Mouse (Mus musculus) midbrain, embryonic 14.5 days (tissue): ENCODE measurements around the gene Rnf44. TPM values are rescaled to one million over a fixed set of nuclear protein-coding genes. Genes with fewer than 3 reads are reported as not detected.

Experiments
- ATAC-seq: fragments of 200-750 bp; cut with Nextera tagmentation; 2 replicates; pipeline ENCODE4 v1.8.0; 2017; ENCODE audit warnings: moderate number of reproducible peaks, moderate library complexity; ENCODE audit not compliant: low FRiP score, low TSS enrichment
- DNase-seq: peaks from one replicate; pipeline ENCODE4 v3.0.0-alpha.2; 2015
- H3K27ac ChIP-seq: fragments of 300-500 bp; sonication (generic); replicated peaks from 2 replicates; pipeline ENCODE4 v1.5.1; 2014; ENCODE audit warnings: mild to moderate bottlenecking, low read depth, low read length, moderate library complexity
- H3K27me3 ChIP-seq: fragments of 300-500 bp; sonication (generic); 2 replicates; pipeline ENCODE4 v1.6.1; 2014; ENCODE audit warnings: low read length, control low read depth, mixed read lengths; ENCODE audit not compliant: control insufficient read depth, insufficient read depth
- H3K36me3 ChIP-seq: fragments of 300-500 bp; sonication (generic); 2 replicates; pipeline ENCODE4 v1.6.1; 2014; ENCODE audit warnings: low read length, control low read depth; ENCODE audit not compliant: control insufficient read depth, insufficient read depth
- H3K4me1 ChIP-seq: fragments of 300-500 bp; sonication (generic); 2 replicates; pipeline ENCODE4 v1.6.1; 2014; ENCODE audit warnings: mild to moderate bottlenecking, antibody characterized with exemption, low read length, control low read depth; ENCODE audit not compliant: control insufficient read depth, insufficient read depth
- H3K4me2 ChIP-seq: fragments of 300-500 bp; sonication (generic); 2 replicates; pipeline ENCODE4 v1.6.1; 2014; ENCODE audit warnings: mild to moderate bottlenecking, low read length, moderate library complexity
- H3K4me3 ChIP-seq: fragments of 300-500 bp; sonication (generic); replicated peaks from 2 replicates; pipeline ENCODE4 v1.5.1; 2014; ENCODE audit warnings: low read depth, low read length
- H3K9ac ChIP-seq: fragments of 300-500 bp; sonication (generic); replicated peaks from 2 replicates; pipeline ENCODE4 v1.6.1; 2014; ENCODE audit warnings: mild to moderate bottlenecking, low read length, moderate library complexity
- H3K9me3 ChIP-seq: fragments of 300-500 bp; sonication (generic); 2 replicates; pipeline ENCODE4 v1.6.1; 2016; ENCODE audit warnings: low read length, control low read depth, mixed read lengths; ENCODE audit not compliant: control insufficient read depth
- WGBS: fragments of 180-500 bp; shearing (Covaris S2); extraction: QIAGEN DNeasy Blood & Tissue Kit; methylation state at CpG from one replicate; pipeline ENCODE4 v1.1.7; 2014; 5-methylcytosine and 5-hydroxymethylcytosine counted together
- polyA plus RNA-seq: library from polyadenylated mRNA; unstranded; fragments of >200 nt; fragmentation: Nextera tagmentation; extraction: Ambion mirVana; gene quantifications from 2 replicates; pipeline ENCODE4 v1.2.1, GENCODE M21; 2014

Gene Rnf44
- polyA plus RNA-seq, 1 experiment from 2014 or later = 88.1 TPM

DNA sequence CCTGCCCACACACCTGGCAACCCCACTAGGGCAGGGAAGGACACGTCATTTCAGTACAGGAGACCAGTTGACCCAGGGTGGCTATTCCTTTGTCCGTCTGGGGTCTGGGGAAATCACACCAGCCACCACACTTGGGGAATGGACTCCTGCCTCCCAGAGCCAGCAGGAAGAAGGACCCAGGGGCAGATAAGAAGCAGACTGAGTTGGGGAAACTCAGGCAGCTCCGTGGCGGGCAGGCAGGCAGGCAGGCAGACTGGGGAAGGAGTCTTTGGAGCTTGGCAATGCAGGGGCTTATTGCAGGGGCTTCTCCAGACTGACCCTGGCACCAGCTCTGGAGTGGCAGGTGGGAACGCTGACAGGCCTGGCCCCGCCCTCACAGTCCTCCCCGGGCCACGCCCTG lies 12.4 kb downstream of the Rnf44 start:
- DNase-seq = no peak
- Histone ChIP-seq H3K36me3 (peaks cover 68% of the 10 kb centered on the region), H3K27ac (no peak overlapping the region), H3K27me3 (no peaks in the 10 kb centered on the region), H3K9ac (no peak overlapping the region), H3K4me1 (peaks cover 21% of the 10 kb centered on the region), H3K9me3 (no peaks in the 10 kb centered on the region), H3K4me2 (no peak overlapping the region), H3K4me3 (no peak overlapping the region)
- 88% methylated on average over 8 of the region's 8 CpGs for WGBS
- ATAC-seq = no peak

- 82% methylated on average over 17 of the region's 17 CpGs for WGBS
Observed at GRCm38 (mm10) chr13:54680184-54680853, 13.4 kb downstream of the Rnf44 start.

DNA sequence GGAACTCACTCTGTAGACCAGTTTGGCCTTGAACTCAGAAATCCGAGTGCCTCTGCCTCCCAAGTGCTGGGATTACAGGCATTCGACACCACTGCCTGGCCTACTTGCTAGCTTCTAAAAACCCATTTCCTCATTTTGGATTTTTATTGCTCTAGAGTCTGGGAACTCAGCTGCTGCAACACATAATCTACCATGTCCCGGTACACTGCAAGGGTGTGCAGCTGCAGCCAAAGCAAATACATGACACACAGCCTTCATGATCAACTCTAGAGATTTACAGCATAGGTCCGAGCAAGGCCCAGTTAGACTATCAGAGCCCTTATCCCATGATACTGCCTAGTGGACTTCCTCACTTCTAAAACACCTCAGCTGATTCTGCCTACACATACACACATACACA lies 15.4 kb downstream of the Rnf44 start:
- Histone ChIP-seq H3K4me1 (no peaks in the 10 kb centered on the region), H3K27me3 (no peaks in the 10 kb centered on the region), H3K4me3 (no peak overlapping the region), H3K9me3 (no peaks in the 10 kb centered on the region), H3K9ac (no peak overlapping the region), H3K27ac (no peak overlapping the region), H3K36me3 (peaks cover 52% of the 10 kb centered on the region), H3K4me2 (no peak overlapping the region)
- ATAC-seq (no peak), DNase-seq (no peak)
- WGBS = 88% methylated on average over 4 of the region's 4 CpGs

More at GRCm38 (mm10) chr13:54680184-54680853, 13.4 kb downstream of the Rnf44 start:
- Histone ChIP-seq H3K36me3 (peaks cover 68% of the 10 kb centered on the region), H3K27me3 (no peaks in the 10 kb centered on the region), H3K27ac (no peak overlapping the region), H3K4me3 (no peak overlapping the region), H3K4me1 (peaks cover 12% of the 10 kb centered on the region), H3K9me3 (no peaks in the 10 kb centered on the region), H3K9ac (no peak overlapping the region), H3K4me2 (no peak overlapping the region)
- ATAC-seq (no peak), DNase-seq (no peak)

- Histone ChIP-seq H3K27ac (no peak overlapping the region), H3K9me3 (no peaks in the 10 kb centered on the region), H3K27me3 (no peaks in the 10 kb centered on the region), H3K4me3 (no peak overlapping the region), H3K9ac (no peak overlapping the region), H3K4me1 (no peaks in the 10 kb centered on the region), H3K36me3 (peaks cover 30% of the 10 kb centered on the region), H3K4me2 (no peak overlapping the region)
- WGBS = 68% methylated on average over 11 of the region's 11 CpGs
- ATAC-seq (no peak), DNase-seq (no peak)
Observed at GRCm38 (mm10) chr13:54675895-54676590, 17.7 kb downstream of the Rnf44 start.

DNA sequence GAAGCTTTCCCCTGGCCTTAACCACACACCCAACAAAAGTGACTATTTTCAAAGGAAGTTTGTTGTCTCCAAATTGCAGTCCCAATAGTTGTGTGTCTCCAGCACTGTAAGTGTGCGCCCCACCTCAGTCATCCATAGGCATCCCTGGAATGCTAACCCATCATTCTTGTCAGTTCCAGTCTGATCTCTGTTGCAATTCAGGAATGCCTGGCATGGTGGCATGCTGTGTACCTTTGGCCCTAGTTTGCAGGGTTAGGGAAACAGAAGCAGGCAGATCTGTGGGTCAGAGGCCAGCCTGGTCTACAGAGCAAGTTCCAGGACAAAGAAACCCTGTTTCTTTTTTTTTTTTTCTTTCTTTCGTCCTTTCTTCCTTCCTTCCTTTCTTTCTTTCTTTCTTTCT lies 23.2 kb downstream of the Rnf44 start:
- H3K27ac ChIP-seq = no peak overlapping the region
- no peaks in the 10 kb centered on the region for H3K4me1 ChIP-seq
- H3K4me3 ChIP-seq = no peak overlapping the region
- WGBS = 91% methylated on average over 2 of the region's 2 CpGs
- ATAC-seq (no peak), DNase-seq (no peak)
- H3K27me3 ChIP-seq = no peaks in the 10 kb centered on the region
- no peak overlapping the region for H3K4me2 ChIP-seq
- no peak overlapping the region for H3K9ac ChIP-seq
- H3K9me3 ChIP-seq = no peaks in the 10 kb centered on the region
- 0 out of 2 replicates have a peak, but pooled peaks cover 4% of the 10 kb centered on the region for H3K36me3 ChIP-seq

DNA sequence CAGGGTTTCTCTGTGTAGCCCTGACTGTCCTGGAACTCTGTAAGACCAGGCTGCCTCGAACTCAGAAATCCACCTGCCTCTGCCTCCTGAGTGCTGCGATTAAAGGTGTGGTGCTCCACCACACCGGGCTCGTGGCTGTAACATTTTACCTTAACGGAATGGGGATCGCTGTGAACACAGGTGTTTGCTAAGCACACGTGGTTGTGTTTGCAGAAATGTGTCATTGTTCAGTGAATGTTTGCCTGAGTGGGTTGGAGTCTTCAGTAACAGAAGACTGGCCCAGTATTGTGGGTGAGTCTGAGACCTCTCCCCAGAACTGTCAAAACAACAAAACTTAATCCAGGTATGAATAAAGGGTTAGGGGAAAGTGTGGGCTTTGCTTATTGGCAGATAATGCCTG lies 28.6 kb downstream of the Rnf44 start:
- Histone ChIP-seq H3K4me1 (no peaks in the 10 kb centered on the region), H3K27ac (no peak overlapping the region), H3K9me3 (no peaks in the 10 kb centered on the region), H3K4me3 (no peak overlapping the region), H3K4me2 (no peak overlapping the region), H3K9ac (no peak overlapping the region), H3K27me3 (no peaks in the 10 kb centered on the region), H3K36me3 (peaks cover 42% of the 10 kb centered on the region)
- 97% methylated on average over 7 of the region's 7 CpGs for WGBS
- DNase-seq (no peak), ATAC-seq (no peak)

GRCm38 (mm10) chr13:54664509-54664908 lies 29.2 kb downstream of the Rnf44 start:
- Histone ChIP-seq H3K4me1 (no peaks in the 10 kb centered on the region), H3K27me3 (no peaks in the 10 kb centered on the region), H3K27ac (no peak overlapping the region), H3K9ac (no peak overlapping the region), H3K4me3 (no peak overlapping the region), H3K36me3 (peaks cover 48% of the 10 kb centered on the region), H3K9me3 (no peaks in the 10 kb centered on the region), H3K4me2 (no peak overlapping the region)
- WGBS = 88% methylated on average over 1 of the region's 1 CpGs
- DNase-seq (no peak), ATAC-seq (no peak)

GRCm38 (mm10) chr13:54663999-54664398 lies 29.7 kb downstream of the Rnf44 start:
- Histone ChIP-seq H3K4me3 (no peak overlapping the region), H3K4me2 (no peak overlapping the region), H3K27me3 (no peaks in the 10 kb centered on the region), H3K9me3 (no peaks in the 10 kb centered on the region), H3K4me1 (no peaks in the 10 kb centered on the region), H3K27ac (no peak overlapping the region), H3K36me3 (peaks cover 53% of the 10 kb centered on the region), H3K9ac (no peak overlapping the region)
- ATAC-seq (no peak), DNase-seq (no peak)
- WGBS = 87% methylated on average over 4 of the region's 4 CpGs

DNA sequence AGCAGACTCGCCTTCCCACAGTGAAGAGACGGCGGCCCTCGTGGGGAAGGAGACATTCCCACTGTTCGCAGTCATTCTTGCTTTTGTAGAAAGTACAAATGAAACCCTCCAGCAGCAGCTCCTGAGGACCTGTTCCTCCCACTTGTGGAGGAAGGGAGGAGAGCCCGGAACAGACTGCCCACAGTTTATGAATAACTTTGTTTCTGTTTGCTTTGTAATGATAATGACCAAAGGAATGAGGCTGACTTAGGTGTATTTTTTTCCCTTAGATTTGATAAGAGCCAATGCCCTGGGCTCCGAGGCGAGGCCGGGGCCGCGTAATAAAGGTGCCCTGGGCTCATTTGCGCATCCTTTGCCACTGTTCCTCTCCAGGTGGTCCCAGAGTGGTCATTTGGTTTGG lies 32.3 kb downstream of the Rnf44 start:
- no peak for DNase-seq
- Histone ChIP-seq H3K4me2 (no peak overlapping the region), H3K36me3 (peaks cover 74% of the 10 kb centered on the region), H3K27me3 (no peaks in the 10 kb centered on the region), H3K4me3 (no peak overlapping the region), H3K9me3 (no peaks in the 10 kb centered on the region), H3K9ac (no peak overlapping the region), H3K4me1 (no peaks in the 10 kb centered on the region), H3K27ac (no peak overlapping the region)
- 89% methylated on average over 12 of the region's 12 CpGs for WGBS
- no peak for ATAC-seq
